Mouse (Mus musculus) brain, embryonic 14.5 days (tissue): Measurements from ENCODE around the gene Stk39.

ENCODE experiments used
- CTCF ChIP-seq: fragments of 200-500 bp; IDR thresholded peaks from 2 replicates; pipeline ENCODE4 v1.5.1; 2012; ENCODE audit warnings: inconsistent platforms, mild to moderate bottlenecking, moderate library complexity, borderline replicate concordance; ENCODE audit not compliant: insufficient read depth, insufficient read length; ENCODE audit errors: extremely low read depth
- POLR2A ChIP-seq: fragments of 200-500 bp; IDR thresholded peaks from 2 replicates; pipeline ENCODE4 v1.6.1; 2012; ENCODE audit warnings: mild to moderate bottlenecking, inconsistent platforms, borderline replicate concordance; ENCODE audit not compliant: poor library complexity, insufficient read depth, insufficient read length, severe bottlenecking; ENCODE audit errors: extremely low read depth

DNA sequence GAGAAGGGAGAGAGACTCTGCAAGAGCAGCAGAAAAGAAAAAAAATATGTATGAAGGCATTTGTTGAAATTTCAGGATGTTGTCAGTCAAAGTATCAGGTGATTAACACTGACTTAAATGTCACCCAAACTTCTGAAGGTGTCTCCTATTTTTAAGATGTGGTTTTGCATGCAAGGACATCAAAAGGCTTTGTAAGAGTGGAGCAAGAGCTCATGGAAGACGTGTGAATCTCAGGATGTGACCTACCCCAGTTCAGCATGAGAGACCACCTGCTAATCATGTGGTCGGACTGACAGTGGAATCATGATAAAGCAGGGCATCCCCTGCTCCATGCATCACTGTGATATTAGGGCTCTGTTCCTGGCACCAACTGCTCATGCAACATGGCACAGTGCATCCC is 175.3 kb downstream of the Stk39 start:
- no peak for TF ChIP-seq CTCF
- no peak for TF ChIP-seq POLR2A
